Mouse (Mus musculus): ENCODE results near the gene Toe1. TPM values are rescaled to one million over a fixed set of nuclear protein-coding genes. Genes with fewer than 3 reads are reported as not detected.

The Toe1 gene
- polyA plus RNA-seq, 1 experiment from 2014 or later, result 32.0 TPM

DNA sequence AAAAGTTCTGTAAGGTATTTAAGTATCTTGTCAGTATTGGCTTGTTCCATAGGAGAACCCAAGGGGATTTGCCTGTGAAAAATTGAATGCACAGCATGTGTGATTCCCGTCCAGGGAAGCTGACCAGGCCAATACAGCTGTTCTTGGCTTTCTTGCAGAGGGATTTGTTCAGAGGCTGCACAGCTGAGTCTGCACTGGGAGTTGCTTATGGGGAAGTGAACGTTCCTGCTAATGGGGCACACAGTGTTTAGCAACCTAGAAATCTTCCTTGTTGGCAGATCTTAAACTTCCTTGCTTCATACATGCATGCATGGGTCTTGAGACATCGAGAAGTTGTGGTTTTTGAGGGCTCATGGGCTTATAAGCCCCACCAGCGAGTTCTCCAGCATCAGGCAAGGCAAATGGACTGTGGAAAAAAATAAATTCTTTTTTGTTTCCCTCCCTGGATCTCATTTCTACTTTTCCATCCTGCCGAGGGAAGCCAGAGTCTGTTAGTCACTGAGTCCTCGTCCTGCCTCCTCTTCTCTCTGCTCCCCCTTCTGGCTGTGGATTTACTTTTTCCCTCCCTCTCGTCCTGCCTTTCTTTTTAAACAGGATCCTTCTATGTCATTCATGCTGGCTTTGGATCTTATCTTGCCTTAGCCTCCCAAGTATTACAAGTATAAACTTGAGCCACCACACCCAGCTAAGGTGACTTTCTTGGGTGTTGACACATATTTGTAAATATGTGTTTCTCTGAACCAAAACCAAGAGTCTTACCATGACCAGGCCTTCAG, 19.3 kb downstream of the Toe1 start:
- WGBS, result 45% methylated on average over 7 of the region's 7 CpGs
- no peak overlapping the region for H3K9ac ChIP-seq
- no peak for ATAC-seq (ENCODE audit: low FRiP score)
- no peak overlapping the region for H3K4me2 ChIP-seq
- no peak overlapping the region for H3K4me3 ChIP-seq (replicated peaks)
- 0 out of 2 replicates have a peak overlapping the region, but pooled peaks have one; percentile 8 for H3K27ac ChIP-seq
- no peaks in the 10 kb centered on the region for H3K27me3 ChIP-seq
- no peaks in the 10 kb centered on the region for H3K9me3 ChIP-seq
- H3K36me3 ChIP-seq (replicated peaks), result no peaks in the 10 kb centered on the region
- H3K4me1 ChIP-seq, result no peaks in the 10 kb centered on the region

DNA sequence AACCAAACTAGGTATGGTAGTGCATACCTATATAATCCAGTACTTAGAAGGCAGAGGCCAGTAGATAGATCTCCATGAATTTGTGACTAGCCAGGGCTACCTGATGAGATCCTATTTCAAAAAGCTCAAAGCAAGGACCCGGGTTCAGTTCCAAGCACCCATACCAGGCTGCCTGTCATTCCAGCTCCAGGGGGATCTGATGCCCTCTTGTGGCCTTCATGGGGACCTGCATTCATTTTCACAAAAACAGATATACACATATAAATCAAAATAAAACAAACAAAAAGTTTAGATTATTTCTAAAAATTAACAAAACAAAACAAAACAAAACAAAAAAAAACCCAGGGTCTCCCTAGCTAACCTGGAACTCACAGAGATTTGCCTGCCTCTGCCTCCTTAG, 20.9 kb downstream of the Toe1 start:
- Histone ChIP-seq H3K27me3 (no peaks in the 10 kb centered on the region), H3K27ac (no peak overlapping the region), H3K4me1 (peaks cover 11% of the 10 kb centered on the region), H3K4me2 (no peak overlapping the region), H3K9me3 (no peaks in the 10 kb centered on the region), H3K36me3 (replicated peaks) (no peaks in the 10 kb centered on the region), H3K4me3 (replicated peaks) (no peak overlapping the region), H3K9ac (no peak overlapping the region)
- WGBS, result 100% methylated on average over 1 of the region's 1 CpGs
- ATAC-seq (ENCODE audit: low FRiP score), result no peak

DNA sequence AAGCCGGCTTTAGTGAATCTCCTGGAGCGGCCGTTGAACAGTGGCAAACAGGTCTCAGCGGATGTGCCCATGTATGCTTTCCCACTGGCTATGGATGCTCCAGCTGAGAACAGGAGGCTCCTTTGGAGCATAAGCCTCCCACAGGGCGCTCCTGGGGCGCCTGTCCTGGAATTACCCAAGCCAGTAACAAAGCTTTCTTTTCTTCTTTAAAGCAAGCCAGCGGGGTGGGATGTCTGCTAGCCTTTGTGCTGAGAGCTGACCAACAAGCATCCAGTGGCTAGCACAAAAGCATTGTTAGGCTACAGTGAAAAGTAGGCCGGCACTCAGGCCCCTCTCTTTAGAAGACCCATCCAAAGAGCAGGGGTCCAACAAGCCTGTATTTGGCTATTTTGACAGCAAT, 25.3 kb downstream of the Toe1 start:
- H3K4me2 ChIP-seq, result 0 out of 2 replicates have a peak overlapping the region, but pooled peaks have one; percentile 5
- H3K4me1 ChIP-seq, result peaks cover 15% of the 10 kb centered on the region
- no peak overlapping the region for H3K27ac ChIP-seq
- ATAC-seq (ENCODE audit: low FRiP score), result no peak
- no peaks in the 10 kb centered on the region for H3K27me3 ChIP-seq
- H3K36me3 ChIP-seq (replicated peaks), result no peaks in the 10 kb centered on the region
- H3K4me3 ChIP-seq (replicated peaks), result no peak overlapping the region
- no peak overlapping the region for H3K9ac ChIP-seq
- WGBS, result 5% methylated on average over 8 of the region's 8 CpGs
- H3K9me3 ChIP-seq, result no peaks in the 10 kb centered on the region

DNA sequence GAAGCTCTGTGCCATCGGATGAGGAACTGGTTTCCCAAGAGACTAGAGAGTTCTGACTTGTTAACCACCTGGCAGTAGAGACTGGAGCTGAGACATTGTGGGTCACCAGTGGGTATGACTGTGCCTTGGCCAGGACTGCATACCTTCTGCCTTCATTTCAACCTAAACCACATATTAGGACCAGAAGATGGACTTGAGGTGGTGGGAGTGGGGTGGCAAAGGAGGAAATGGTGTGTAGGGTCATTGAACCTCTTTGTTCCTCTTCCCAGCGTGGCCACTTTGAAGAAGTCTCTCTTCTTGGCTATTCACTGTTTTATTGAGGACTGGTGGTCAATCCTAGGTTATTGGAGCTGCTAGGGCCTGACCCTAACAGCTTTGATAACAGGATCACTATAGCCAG, 26.1 kb downstream of the Toe1 start:
- H3K4me3 ChIP-seq (replicated peaks), result no peak overlapping the region
- H3K27ac ChIP-seq, result no peak overlapping the region
- no peaks in the 10 kb centered on the region for H3K27me3 ChIP-seq
- H3K36me3 ChIP-seq (replicated peaks), result no peaks in the 10 kb centered on the region
- H3K4me2 ChIP-seq, result no peak overlapping the region
- WGBS, result 43% methylated on average over 2 of the region's 2 CpGs
- H3K4me1 ChIP-seq, result peaks cover 15% of the 10 kb centered on the region
- no peak for ATAC-seq (ENCODE audit: low FRiP score)
- H3K9me3 ChIP-seq, result no peaks in the 10 kb centered on the region
- no peak overlapping the region for H3K9ac ChIP-seq

DNA sequence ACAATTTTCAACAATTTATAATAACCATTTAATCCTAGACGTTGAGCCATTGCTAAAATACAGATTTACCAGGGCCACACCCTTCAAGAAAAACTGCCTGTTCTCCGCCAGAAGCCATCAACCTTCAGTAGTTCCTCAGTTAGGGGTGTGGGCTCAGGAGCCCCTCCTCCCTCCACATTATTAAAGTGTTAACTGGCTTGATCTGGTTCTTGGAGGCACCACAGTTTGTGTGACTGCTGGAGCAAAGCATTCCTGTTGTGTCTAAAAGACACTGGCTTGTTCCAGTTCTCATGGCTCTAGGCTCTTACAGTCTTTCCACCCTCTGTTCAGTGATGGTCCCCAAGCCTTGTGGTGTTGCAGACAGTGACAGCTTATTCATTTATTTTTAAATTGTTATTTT, 26.9 kb downstream of the Toe1 start:
- no peak overlapping the region for H3K9ac ChIP-seq
- no peaks in the 10 kb centered on the region for H3K9me3 ChIP-seq
- H3K27ac ChIP-seq, result no peak overlapping the region
- H3K36me3 ChIP-seq (replicated peaks), result no peaks in the 10 kb centered on the region
- H3K4me2 ChIP-seq, result no peak overlapping the region
- no peak overlapping the region for H3K4me3 ChIP-seq (replicated peaks)
- H3K4me1 ChIP-seq, result peaks cover 15% of the 10 kb centered on the region
- H3K27me3 ChIP-seq, result no peaks in the 10 kb centered on the region
- ATAC-seq (ENCODE audit: low FRiP score), result no peak
- WGBS, result 82% methylated on average over 2 of the region's 2 CpGs

DNA sequence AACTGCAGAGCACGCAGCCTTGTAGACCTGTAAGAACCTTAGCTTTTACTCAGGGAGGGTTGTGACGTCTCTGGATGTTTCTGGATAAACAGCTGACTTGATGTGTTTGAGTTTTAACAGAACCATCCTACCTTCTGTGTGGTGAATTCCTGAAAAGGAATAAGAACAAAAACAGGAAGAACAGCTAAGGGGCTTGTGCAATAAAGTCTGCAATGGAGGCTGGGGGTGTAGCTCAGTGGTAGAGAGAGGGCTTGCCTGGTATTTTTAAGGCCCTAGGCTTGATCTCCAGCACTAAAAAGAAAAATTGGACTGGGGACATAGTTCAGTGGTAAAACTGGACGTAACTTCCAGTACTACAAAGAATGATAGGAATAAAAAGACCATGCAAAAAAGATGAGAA, 30.4 kb downstream of the Toe1 start:
- no peak overlapping the region for H3K9ac ChIP-seq
- H3K4me3 ChIP-seq (replicated peaks), result no peak overlapping the region
- peaks cover 5% of the 10 kb centered on the region for H3K4me1 ChIP-seq
- no peak for ATAC-seq (ENCODE audit: low FRiP score)
- no peaks in the 10 kb centered on the region for H3K27me3 ChIP-seq
- H3K4me2 ChIP-seq, result no peak overlapping the region
- H3K36me3 ChIP-seq (replicated peaks), result no peaks in the 10 kb centered on the region
- no peaks in the 10 kb centered on the region for H3K9me3 ChIP-seq
- H3K27ac ChIP-seq, result no peak overlapping the region
- 95% methylated on average over 3 of the region's 3 CpGs for WGBS

DNA sequence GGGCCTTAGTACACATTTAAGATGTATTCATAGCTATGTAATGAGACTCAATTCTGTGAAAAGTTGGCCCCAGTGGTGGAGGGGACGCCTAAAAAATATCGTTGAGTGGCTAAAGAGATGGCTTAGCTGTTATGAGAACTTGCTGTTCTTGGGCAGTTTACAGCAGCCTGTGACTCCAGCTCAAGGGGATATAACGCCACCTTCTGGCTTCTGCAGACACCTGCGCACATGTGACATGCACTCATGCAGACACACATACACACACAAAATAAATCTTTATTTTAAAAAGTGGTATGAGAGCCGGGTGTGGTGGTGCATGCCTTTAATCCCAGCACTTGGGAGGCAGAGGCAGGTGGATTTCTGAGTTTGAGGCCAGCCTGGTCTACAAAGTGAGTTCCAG, 31.0 kb downstream of the Toe1 start:
- WGBS, result 94% methylated on average over 5 of the region's 5 CpGs

DNA sequence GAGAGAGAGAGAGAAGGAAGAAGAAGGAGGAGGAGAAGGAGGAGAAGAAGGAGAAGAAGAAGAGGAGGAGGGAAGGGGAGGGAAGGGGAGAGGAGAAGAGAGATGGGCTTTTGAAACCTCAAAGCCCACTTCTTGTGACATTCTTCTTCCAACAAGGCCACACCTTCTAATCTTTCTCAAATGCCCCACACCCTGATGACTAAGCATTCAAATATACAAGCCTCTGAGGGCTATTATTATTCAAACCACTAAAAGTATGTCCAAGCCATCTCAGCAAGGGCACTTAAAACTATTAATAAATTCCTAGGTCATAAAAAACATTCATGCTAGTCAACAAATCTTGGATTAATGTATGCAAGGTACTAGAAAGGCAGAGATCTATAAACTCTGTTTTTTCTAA, 38.4 kb downstream of the Toe1 start:
- no peak overlapping the region for H3K4me2 ChIP-seq
- no peak overlapping the region for H3K27ac ChIP-seq
- no peaks in the 10 kb centered on the region for H3K9me3 ChIP-seq
- no peaks in the 10 kb centered on the region for H3K36me3 ChIP-seq (replicated peaks)
- ATAC-seq (ENCODE audit: low FRiP score), result no peak
- no peaks in the 10 kb centered on the region for H3K4me1 ChIP-seq
- H3K9ac ChIP-seq, result no peak overlapping the region
- H3K27me3 ChIP-seq, result no peaks in the 10 kb centered on the region
- H3K4me3 ChIP-seq (replicated peaks), result no peak overlapping the region

More for the DNA sequence above, 31.0 kb downstream of the Toe1 start:
- Histone ChIP-seq H3K9ac (no peak overlapping the region), H3K27me3 (no peaks in the 10 kb centered on the region), H3K9me3 (no peaks in the 10 kb centered on the region), H3K27ac (no peak overlapping the region), H3K36me3 (replicated peaks) (no peaks in the 10 kb centered on the region), H3K4me1 (0 out of 2 replicates have a peak, but pooled peaks cover 2% of the 10 kb centered on the region), H3K4me2 (no peak overlapping the region), H3K4me3 (replicated peaks) (no peak overlapping the region)
- no peak for ATAC-seq (ENCODE audit: low FRiP score)

DNA sequence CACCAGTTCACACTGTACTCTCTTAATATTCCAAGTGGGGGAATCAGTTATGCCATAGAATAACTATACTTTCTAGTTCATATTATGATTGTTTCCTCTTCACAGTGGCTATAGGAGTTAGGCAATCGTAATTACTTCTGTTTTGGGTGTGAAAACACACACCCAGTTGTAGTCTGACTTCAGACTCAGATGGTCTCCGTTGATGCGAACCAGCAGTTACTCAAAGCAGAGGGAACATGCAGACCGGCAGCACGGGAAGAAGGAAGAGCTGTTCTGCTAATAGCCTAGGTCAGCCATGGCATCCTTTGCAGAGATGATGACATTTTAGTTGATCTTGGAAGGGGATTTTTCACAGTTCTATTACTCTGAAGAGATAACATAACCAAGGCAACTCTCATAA, 38.9 kb downstream of the Toe1 start:
- Histone ChIP-seq H3K36me3 (replicated peaks) (no peaks in the 10 kb centered on the region), H3K27ac (no peak overlapping the region), H3K27me3 (no peaks in the 10 kb centered on the region), H3K9ac (no peak overlapping the region), H3K4me1 (no peaks in the 10 kb centered on the region), H3K4me2 (no peak overlapping the region), H3K9me3 (no peaks in the 10 kb centered on the region), H3K4me3 (replicated peaks) (no peak overlapping the region)
- 89% methylated on average over 5 of the region's 5 CpGs for WGBS
- ATAC-seq (ENCODE audit: low FRiP score), result no peak

DNA sequence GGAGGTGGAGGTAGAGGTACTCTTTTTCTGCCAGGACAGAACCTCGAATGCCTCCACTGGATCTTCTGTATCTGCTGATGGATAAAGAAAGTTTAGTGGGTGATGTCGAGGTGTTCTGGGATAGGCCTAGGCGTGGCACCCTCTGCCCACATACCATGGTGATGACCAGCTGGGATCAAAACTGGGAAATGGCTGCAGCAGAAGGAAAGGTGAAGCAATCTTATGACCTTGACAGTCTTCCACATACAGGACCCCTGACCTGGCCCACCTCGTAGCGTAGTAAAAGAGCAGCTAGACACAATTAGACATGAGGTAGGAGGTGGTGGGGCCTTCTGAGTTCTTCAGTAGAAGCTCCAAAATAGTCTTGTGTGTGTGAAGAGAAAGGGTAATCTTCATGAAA, 43.4 kb downstream of the Toe1 start:
- WGBS, result 94% methylated on average over 5 of the region's 5 CpGs
- Histone ChIP-seq H3K4me1 (no peaks in the 10 kb centered on the region), H3K27ac (no peak overlapping the region), H3K4me3 (replicated peaks) (no peak overlapping the region), H3K36me3 (replicated peaks) (no peaks in the 10 kb centered on the region), H3K27me3 (no peaks in the 10 kb centered on the region), H3K4me2 (no peak overlapping the region), H3K9ac (no peak overlapping the region), H3K9me3 (no peaks in the 10 kb centered on the region)
- ATAC-seq (ENCODE audit: low FRiP score), result no peak

DNA sequence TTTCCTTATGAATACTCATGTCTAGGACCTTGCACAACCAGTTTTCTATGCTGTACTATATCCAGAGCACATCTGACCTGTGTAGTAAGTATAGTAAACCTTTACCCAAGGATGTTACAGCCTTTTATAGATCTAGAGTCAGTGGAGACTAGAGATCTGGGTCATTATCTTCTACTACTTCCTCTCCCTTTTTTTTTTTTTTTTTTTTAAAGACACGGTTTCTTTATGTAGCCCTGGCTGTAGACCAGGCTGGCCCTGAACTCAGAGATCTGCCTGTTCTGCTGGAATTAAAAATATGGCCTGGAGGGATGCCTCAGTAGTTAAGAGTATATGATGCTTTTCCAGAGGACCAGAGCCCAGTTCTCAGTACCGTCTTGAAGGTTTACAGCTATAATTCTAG, 45.5 kb downstream of the Toe1 start:
- Histone ChIP-seq H3K4me3 (replicated peaks) (no peak overlapping the region), H3K9ac (no peak overlapping the region), H3K27me3 (no peaks in the 10 kb centered on the region), H3K4me1 (no peaks in the 10 kb centered on the region), H3K4me2 (no peak overlapping the region), H3K27ac (no peak overlapping the region), H3K9me3 (no peaks in the 10 kb centered on the region), H3K36me3 (replicated peaks) (no peaks in the 10 kb centered on the region)
- ATAC-seq (ENCODE audit: low FRiP score), result no peak
- 83% methylated on average over 2 of the region's 2 CpGs for WGBS

DNA sequence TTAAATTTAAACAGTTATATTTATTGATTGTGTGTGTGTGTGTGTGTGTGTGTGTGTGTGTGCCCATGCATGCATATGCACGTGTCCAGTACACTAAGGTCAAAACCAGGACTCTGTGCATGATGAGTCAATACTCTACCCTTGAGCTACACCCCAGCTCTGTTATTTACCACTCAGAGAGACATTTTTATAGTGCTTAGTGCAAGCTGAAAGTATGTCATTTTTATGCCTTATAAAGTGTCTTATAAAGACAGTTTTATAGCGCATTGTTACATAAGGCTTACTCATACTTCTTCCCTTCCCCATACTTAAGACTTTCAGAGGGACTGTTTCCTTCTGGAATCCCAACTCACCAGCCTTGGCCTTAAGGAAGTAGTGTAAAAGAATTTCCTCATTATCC, 57.7 kb downstream of the Toe1 start:
- ATAC-seq (ENCODE audit: low FRiP score), result no peak
- Histone ChIP-seq H3K4me3 (replicated peaks) (no peak overlapping the region), H3K4me2 (no peak overlapping the region), H3K9me3 (no peaks in the 10 kb centered on the region), H3K27me3 (no peaks in the 10 kb centered on the region), H3K27ac (no peak overlapping the region), H3K4me1 (no peaks in the 10 kb centered on the region), H3K36me3 (replicated peaks) (no peaks in the 10 kb centered on the region), H3K9ac (no peak overlapping the region)
- WGBS, result 96% methylated on average over 2 of the region's 2 CpGs

Data from forebrain, embryonic 12.5 days (tissue).